8 mouse cellular contexts compared by ENCODE assay signal in the genomic region with DNA sequence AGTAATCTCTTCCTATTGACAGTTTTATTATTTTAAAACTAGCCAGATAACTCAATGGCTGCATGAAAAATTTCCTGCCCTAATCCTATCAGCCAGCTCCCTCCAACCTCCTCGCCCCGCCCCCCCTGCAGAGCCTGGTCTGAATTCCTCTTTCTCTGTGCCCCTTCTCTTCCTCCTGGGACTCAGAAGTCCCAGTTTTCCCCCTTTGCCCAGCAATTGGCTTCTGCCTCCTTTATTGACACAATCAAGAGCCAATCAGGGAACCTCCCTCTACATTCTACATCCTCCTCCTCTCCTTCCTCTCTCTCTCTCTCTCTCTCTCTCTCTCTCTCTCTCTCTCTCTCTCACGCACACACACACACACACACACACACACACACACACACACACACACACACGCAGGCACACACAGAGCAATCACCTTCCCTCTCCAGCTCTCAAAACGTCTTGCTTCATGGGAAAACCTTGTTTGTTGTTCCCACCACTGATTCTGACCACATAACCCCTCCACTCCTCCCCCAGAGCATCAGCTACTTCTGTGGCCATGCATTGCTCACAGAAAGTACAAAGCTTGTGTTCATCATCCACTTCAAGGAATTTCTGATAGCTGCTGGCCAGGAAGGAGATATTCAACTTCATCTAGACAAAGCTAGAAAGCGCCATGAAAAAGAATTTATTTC. TPM values are rescaled to one million over a fixed set of nuclear protein-coding genes. Genes with fewer than 3 reads are reported as not detected.
A peak's percentile ranks its signal among the peaks of the same experiment; 100 is the strongest.
DNase-seq lines count a peak whose midpoint lies in the region; ATAC-seq lines count a peak whose summit lies in the region.

No protein-coding gene starts in this region.

- intact Hi-C loops in heart, postnatal 14 days (cut with DNase I): no loop called here
- intact Hi-C loops in left cerebral cortex, postnatal 25 days (cut with DNase I): no loop called here

- peak; percentile 69; the same call in 1 of the 2 replicates for ATAC-seq in embryonic facial prominence, embryonic 11.5 days (replicated peaks; ENCODE audit: insufficient number of reproducible peaks, low FRiP score, low TSS enrichment, low read depth)
- peak; percentile 70 for ATAC-seq in midbrain, embryonic 15.5 days (replicated peaks)
- ATAC-seq in activated CD4-positive, CD25-positive, alpha-beta regulatory T cell, adult 4 months: no peak

- no peak overlapping the region for H3K4me3 ChIP-seq in embryonic facial prominence, embryonic 11.5 days (ENCODE audit: low read depth, low read length)
- peak overlapping the region; percentile 19; the same call in 1 of the 2 replicates for H3K4me3 ChIP-seq in midbrain, embryonic 15.5 days

- no peak overlapping the region for H3K4me2 ChIP-seq in embryonic facial prominence, embryonic 11.5 days (ENCODE audit: low read depth, low read length)
- H3K4me2 ChIP-seq in midbrain, embryonic 15.5 days: peak overlapping the region; percentile 47

- H3K9me3 ChIP-seq in embryonic facial prominence, embryonic 11.5 days (replicated peaks; ENCODE audit: control insufficient read depth, low read length): no peaks in the 10 kb centered on the region
- no peaks in the 10 kb centered on the region for H3K9me3 ChIP-seq in midbrain, embryonic 15.5 days

- H3K36me3 ChIP-seq in embryonic facial prominence, embryonic 11.5 days (replicated peaks; ENCODE audit: control insufficient read depth, insufficient read depth, low read depth, low read length): no peaks in the 10 kb centered on the region
- no peaks in the 10 kb centered on the region for H3K36me3 ChIP-seq in midbrain, embryonic 15.5 days (replicated peaks)

- H3K27ac ChIP-seq in embryonic facial prominence, embryonic 11.5 days (replicated peaks; ENCODE audit: low read depth, low read length): no peak overlapping the region
- peak overlapping the region; percentile 69 for H3K27ac ChIP-seq in midbrain, embryonic 15.5 days

- no peaks in the 10 kb centered on the region for H3K27me3 ChIP-seq in embryonic facial prominence, embryonic 11.5 days (ENCODE audit: control insufficient read depth, insufficient read depth, low read length)
- peaks cover 4% of the 10 kb centered on the region; the same call in 1 of the 2 replicates for H3K27me3 ChIP-seq in midbrain, embryonic 15.5 days (replicated peaks)

- 26% methylated on average over 5 of the region's 6 CpGs for WGBS in embryonic facial prominence, embryonic 11.5 days
- WGBS in midbrain, embryonic 15.5 days: 25% methylated on average over 5 of the region's 6 CpGs

- peak; percentile 52 to 57 for DNase-seq in right cerebral cortex, postnatal 10 days (ENCODE audit: low spot score in 2 of 2)
- DNase-seq in right cerebral cortex, postnatal 25 days: no peak
- DNase-seq in embryonic facial prominence, embryonic 11.5 days (ENCODE audit: low spot score): peak; percentile 90
- peak; percentile 17 to 21 for DNase-seq in heart, postnatal 14 days
- DNase-seq in left cerebral cortex, postnatal 25 days (ENCODE audit: low spot score in 2 of 2): peak; percentile 13 to 39
- no peak for DNase-seq in adipocyte (ENCODE audit: low spot score)

- H3K9ac ChIP-seq in embryonic facial prominence, embryonic 11.5 days (replicated peaks; ENCODE audit: low read length): no peak overlapping the region
- peak overlapping the region; percentile 3; the same call in 1 of the 2 replicates for H3K9ac ChIP-seq in midbrain, embryonic 15.5 days

- no peaks in the 10 kb centered on the region; the same call in 1 of the 2 replicates for H3K4me1 ChIP-seq in embryonic facial prominence, embryonic 11.5 days (ENCODE audit: control insufficient read depth, insufficient read depth, low read length)
- peaks cover 30% of the 10 kb centered on the region for H3K4me1 ChIP-seq in midbrain, embryonic 15.5 days

RNA-seq across cellular contexts. Expression of gene Gtf3c4, which starts 47.1 kb away (rescaled TPM):
- polyA plus RNA-seq in embryonic facial prominence, embryonic 11.5 days (2014; fragmentation: Nextera tagmentation; extraction: Ambion mirVana): 30.1 and 30.9 TPM in 2 replicates
- 10 to 100 TPM; 20.3 to 21.8 TPM for total RNA-seq in heart, postnatal 14 days (2021)
- 10 to 100 TPM; 34.5 to 39.2 TPM for total RNA-seq in left cerebral cortex, postnatal 25 days (2021)
- 22.7 and 22.8 TPM in 2 replicates for polyA plus RNA-seq in midbrain, embryonic 15.5 days (2015; fragmentation: Nextera tagmentation; extraction: Ambion mirVana)
- 1 to 10 TPM; 1.9 to 2.4 TPM for polyA plus RNA-seq in activated CD4-positive, CD25-positive, alpha-beta regulatory T cell, adult 4 months (2017; shearing (Covaris generic))

RNA-seq across cellular contexts. Expression of gene Ddx31, which starts 47.1 kb away (rescaled TPM):
- 18.6 and 20.0 TPM in 2 replicates for polyA plus RNA-seq in embryonic facial prominence, embryonic 11.5 days (2014; fragmentation: Nextera tagmentation; extraction: Ambion mirVana)
- total RNA-seq in heart, postnatal 14 days (2021): 1 to 10 TPM; 3.4 to 3.8 TPM
- total RNA-seq in left cerebral cortex, postnatal 25 days (2021): 1 to 10 TPM; 5.9 to 8.1 TPM
- 14.9 TPM in 2 replicates for polyA plus RNA-seq in midbrain, embryonic 15.5 days (2015; fragmentation: Nextera tagmentation; extraction: Ambion mirVana)
- 10 to 100 TPM; 11.1 to 11.4 TPM for polyA plus RNA-seq in activated CD4-positive, CD25-positive, alpha-beta regulatory T cell, adult 4 months (2017; shearing (Covaris generic))

Comparison
In these comparisons a context has a peak if more than half of its experiments do, and no peak if none do; other contexts are left out.
1. DNase-seq: peak in right cerebral cortex, postnatal 10 days (2 of 2), embryonic facial prominence, embryonic 11.5 days (single experiment), heart, postnatal 14 days (2 of 2) and left cerebral cortex, postnatal 25 days (2 of 2); none in right cerebral cortex, postnatal 25 days (single experiment) and adipocyte (single experiment).